Mouse (Mus musculus): Measurements from ENCODE around the gene Spsb4.
"Not testable (repeated sequence)": the region's sequence is repeated elsewhere in the genome, so short reads cannot be mapped to it uniquely, and the experiment has no call there.

Spsb4 gene

GRCm38 (mm10) chr9:96954063-96954809 lies 64.4 kb downstream of the Spsb4 start:
- DNase-seq (ENCODE audit: low read depth in 2 of 2, low spot score in 2 of 2) = no peak

DNA sequence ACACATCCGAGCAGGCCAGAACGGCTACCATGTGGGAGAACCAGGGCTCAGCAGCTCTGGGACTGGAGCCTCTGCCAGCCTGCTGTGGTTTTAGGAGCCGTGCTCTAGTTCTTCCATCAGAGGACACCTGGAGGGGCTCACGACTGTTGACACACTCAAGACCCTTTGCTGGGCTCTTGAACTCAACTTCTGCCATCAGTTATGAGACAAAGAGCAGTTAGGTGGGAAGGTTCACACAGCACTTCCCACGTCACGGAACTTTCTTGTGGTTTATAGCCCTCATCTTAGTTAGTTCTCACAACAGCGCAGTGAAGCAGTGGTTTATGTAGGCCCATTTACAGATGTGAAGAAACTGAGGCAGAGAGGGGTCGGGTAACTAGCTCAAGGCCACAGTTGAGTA lies 65.2 kb downstream of the Spsb4 start:
- DNase-seq (ENCODE audit: low read depth in 2 of 2, low spot score in 2 of 2) = peak; percentile 37 to 59

GRCm38 (mm10) chr9:96952310-96952975 lies 66.2 kb downstream of the Spsb4 start:
- no peak for DNase-seq (ENCODE audit: low read depth in 2 of 2, low spot score in 2 of 2)

DNA sequence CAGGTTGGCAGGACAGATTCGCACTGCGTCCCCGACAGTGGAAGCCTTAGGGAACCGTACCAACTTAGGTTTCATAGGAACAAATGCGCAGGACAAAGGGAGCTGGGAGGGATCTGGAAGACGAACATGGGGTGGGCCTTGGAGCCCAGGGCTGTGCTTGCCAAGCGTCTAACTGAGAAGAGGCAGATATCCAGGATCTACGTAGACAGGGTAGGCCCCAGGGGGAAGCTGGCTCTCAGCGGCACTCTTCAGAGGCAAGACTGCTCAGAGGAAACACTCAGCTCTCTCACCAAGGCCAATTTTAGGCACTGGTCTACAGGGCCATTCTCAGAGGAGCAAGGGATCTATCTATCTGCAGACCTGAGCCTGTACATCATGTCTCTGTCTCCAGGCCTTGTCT lies 69.1 kb downstream of the Spsb4 start:
- no peak for DNase-seq (ENCODE audit: low read depth in 2 of 2, low spot score in 2 of 2)

DNA sequence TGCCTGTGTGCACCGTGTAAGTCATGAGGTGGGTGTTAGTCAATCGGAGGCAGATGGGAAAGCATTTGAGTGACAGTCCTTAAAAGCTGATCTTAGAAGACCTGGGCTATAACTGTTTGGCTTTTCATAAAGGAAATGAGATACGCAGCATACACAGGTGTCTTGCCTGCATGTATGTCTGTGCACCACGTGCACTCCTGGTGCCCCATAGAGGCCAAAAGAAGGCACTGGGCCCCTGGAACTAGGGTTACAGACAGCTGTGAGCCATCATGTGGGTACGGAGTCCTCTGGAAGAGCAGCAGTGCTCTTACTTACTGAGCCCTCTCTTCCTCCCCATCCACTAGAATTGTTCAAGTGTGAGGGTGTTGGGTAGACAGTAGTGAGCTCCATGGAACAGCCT lies 70.1 kb downstream of the Spsb4 start:
- DNase-seq (ENCODE audit: low read depth in 2 of 2, low spot score in 2 of 2) = no peak

- no peak for DNase-seq (ENCODE audit: low read depth in 2 of 2, low spot score in 2 of 2)
Measured at GRCm38 (mm10) chr9:96947171-96947570, 71.5 kb downstream of the Spsb4 start.

GRCm38 (mm10) chr9:96944517-96944916 lies 74.1 kb downstream of the Spsb4 start:
- DNase-seq (ENCODE audit: low read depth in 2 of 2, low spot score in 2 of 2) = no peak

GRCm38 (mm10) chr9:96942975-96943374 lies 75.7 kb downstream of the Spsb4 start:
- DNase-seq (ENCODE audit: low read depth in 2 of 2, low spot score in 2 of 2) = peak; percentile 30 to 44

DNA sequence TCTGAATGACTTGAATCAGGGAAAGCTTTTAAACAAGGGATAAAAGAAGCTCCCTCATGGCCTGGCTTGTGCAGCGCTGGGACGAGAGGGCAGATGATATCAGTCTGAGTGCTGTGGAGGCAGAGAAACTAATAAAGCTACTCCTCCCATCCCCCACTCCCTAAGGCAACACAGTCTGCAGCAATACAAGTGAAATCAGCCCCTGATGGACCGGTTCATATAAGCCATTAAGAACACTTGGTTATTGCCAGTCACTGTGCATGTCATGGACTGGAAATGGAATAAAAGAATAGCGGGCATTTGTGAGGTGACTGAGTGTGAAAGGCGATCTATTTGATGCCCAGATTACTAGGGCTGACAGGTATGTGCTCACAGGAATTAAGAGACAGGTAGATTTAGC lies 79.8 kb downstream of the Spsb4 start:
- DNase-seq (ENCODE audit: low read depth in 2 of 2, low spot score in 2 of 2) = no peak

DNA sequence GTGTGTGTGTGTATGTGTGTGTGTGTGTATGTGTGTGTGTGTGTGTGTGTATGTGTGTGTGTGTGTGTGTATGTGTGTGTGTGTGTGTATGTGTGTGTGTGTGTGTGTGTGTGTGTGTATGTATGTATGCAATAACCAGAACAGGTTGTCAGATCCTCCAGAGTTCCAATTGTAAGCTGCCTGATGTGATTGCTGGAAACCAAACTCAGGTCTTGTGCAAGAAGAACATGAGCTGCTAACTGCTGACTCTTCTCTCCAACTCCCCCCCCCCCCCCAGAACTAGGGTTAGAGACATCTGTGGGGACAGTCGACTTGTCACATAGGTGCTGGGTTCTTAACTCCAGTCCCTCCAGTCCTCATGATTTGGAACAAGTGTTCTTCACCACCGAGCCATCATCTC lies 82.2 kb downstream of the Spsb4 start:
- not testable (repeated sequence) for DNase-seq (ENCODE audit: low read depth in 2 of 2, low spot score in 2 of 2)

- peak; percentile 66 to 76 for DNase-seq (ENCODE audit: low read depth in 2 of 2, low spot score in 2 of 2)
Measured at GRCm38 (mm10) chr9:96935556-96936300, 82.9 kb downstream of the Spsb4 start.

DNA sequence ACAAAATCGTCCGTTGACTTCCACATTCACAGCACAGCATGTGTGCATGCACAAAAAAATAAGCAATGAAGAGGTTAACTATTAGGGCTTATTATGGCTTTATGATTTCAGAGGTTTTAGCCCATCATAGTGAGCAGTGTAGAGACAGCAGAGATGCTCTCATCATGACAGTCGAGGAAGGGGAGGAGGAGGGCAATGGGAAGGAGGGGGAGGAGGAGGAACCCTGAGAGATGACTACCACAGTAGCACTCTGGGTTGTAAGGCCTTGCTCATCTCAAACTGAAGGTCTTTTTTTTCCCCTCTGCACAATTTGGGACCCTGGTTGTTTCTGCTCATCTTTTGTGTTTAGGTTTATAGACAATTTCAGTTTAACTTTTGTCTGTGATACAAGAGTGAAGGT lies 83.8 kb downstream of the Spsb4 start:
- no peak for DNase-seq (ENCODE audit: low read depth in 2 of 2, low spot score in 2 of 2)

- no peak for DNase-seq (ENCODE audit: low read depth in 2 of 2, low spot score in 2 of 2)
Measured at GRCm38 (mm10) chr9:96932751-96933150, 85.9 kb downstream of the Spsb4 start.

- DNase-seq (ENCODE audit: low read depth in 2 of 2, low spot score in 2 of 2) = no peak
Measured at GRCm38 (mm10) chr9:96923577-96924316, 94.9 kb downstream of the Spsb4 start.

DNA sequence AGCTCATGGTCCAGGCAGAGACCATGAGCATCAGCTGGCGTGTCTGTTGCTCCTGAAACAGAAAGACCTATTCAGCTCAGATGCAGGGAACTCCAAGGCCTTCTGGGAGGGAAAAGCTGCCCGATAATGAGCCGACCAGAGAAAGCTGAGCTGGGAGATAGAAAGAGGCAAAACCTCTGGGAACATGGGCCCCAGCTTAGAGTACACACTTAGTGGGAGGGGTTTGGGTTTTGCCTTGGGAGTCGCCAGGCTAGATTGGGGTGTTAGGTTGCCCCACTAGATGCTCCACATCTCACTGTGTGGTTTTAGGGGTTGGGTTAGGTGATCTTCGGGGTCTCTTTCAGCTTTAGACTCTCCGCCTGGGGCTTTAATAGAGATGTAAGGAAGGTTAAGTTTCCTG lies 95.5 kb downstream of the Spsb4 start:
- DNase-seq (ENCODE audit: low read depth in 2 of 2, low spot score in 2 of 2) = no peak

- DNase-seq (ENCODE audit: low read depth in 2 of 2, low spot score in 2 of 2) = peak; percentile 96 to 99
Measured at GRCm38 (mm10) chr9:96916620-96917538, 101.8 kb downstream of the Spsb4 start.

- DNase-seq (ENCODE audit: low read depth in 2 of 2, low spot score in 2 of 2) = no peak
Measured at GRCm38 (mm10) chr9:96916076-96916475, 102.6 kb downstream of the Spsb4 start.

- DNase-seq (ENCODE audit: low read depth in 2 of 2, low spot score in 2 of 2) = no peak
Measured at GRCm38 (mm10) chr9:96914851-96915250, 103.8 kb downstream of the Spsb4 start.

DNA sequence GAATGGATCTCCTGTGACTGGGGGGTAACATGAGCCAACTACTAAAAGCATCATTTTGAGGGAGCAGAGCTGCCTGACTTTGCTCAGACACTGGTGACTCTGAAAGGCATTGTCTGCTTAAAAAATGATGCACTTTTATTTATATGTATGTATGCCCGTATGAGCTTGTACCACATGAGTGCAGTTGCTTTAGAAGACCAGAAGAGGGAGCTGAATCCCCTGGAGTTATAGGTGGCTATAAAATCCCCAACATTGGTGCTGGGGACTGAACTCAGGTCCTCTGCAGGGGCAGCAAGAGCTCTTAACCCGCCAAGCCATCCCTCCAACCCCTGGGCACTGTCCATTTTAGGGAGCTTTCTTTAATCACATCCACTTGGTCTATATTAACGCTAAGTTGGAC lies 104.6 kb downstream of the Spsb4 start:
- DNase-seq (ENCODE audit: low read depth in 2 of 2, low spot score in 2 of 2) = no peak

DNA sequence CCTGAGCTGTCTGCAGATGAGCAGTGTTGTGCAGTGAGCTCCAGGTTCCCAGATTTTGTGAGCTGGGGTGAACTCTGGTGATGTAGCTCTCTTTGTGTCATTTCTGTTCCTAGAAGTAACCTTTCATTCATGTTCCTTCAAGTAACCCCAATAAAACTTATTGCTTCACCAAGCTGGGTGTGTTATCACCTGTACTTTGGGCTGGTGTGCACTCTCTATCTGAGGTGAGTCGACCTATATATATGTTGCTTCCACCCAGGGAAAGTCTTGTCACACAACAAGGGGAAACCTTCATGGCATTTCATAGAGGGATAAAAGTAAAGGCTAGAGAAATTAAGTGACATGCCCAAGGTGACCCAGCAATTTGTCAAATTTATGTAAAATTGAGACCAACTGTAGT lies 109.1 kb downstream of the Spsb4 start:
- no peak for DNase-seq (ENCODE audit: low read depth in 2 of 2, low spot score in 2 of 2)

All from CD8-positive naive resting alpha-beta T cell, adult 2 months (primary cell).